Mouse (Mus musculus): ENCODE measurements around the gene Sv2c. TPM values are rescaled to one million over a fixed set of nuclear protein-coding genes. Genes with fewer than 3 reads are reported as not detected.
A peak's percentile ranks its signal among the peaks of the same experiment; 100 is the strongest.
"Not testable (repeated sequence)": the region's sequence is repeated elsewhere in the genome, so short reads cannot be mapped to it uniquely, and the experiment has no call there.

Gene Sv2c
- polyA plus RNA-seq, 1 experiment: 12.0 TPM

DNA sequence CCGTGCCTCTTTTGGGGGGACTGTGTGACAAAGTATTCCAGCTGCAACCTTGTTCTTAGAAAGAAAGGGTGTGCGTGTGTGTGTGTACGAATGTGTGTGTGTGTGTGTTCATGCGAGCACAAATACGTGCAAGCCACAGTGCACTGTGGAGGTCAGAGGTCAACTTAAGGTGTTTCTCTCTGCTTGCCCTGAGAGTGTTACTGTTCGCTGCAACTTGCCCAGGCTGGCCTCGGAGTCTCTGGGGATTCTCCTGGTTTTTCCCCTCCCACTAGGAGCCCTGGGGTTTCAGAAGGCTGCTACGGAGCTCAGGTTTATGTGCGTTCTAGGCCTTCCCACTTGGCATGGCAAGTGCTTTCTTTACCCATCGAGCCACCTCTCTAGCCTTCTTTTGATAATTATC is 157.2 kb downstream of the Sv2c start:
- TF ChIP-seq CTCF (IDR thresholded peaks at IDR 0.05; ENCODE audit: extremely low read depth, insufficient read depth, low read length) (no peak), POLR2A (IDR thresholded peaks at IDR 0.05; ENCODE audit: extremely low read depth, insufficient read depth, low read length) (no peak)
- Histone ChIP-seq H3K4me1 (ENCODE audit: control insufficient read depth, insufficient read depth, low read length) (no peaks in the 10 kb centered on the region), H3K27ac (ENCODE audit: insufficient read depth, low read length) (no peak overlapping the region), H3K4me3 (ENCODE audit: insufficient read depth, low read length) (no peak overlapping the region)

DNA sequence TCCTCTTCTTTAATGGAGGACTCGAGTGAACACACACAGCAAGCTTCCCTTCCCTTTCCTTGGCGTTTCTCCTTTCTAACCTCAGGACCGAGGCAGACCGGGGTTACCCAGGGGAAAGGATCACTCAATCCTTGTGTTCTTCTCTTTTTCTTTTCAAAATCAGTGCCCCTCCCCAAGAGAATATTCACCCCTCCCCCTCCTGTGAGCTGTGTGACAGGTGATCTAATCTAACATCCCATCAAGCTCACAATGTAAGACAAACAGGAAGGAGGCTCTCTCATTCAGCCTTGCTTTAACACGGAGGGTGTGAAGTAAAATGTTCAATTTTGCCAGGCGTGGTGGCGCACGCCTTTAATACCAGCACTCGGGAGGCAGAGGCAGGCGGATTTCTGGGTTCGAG is 158.3 kb downstream of the Sv2c start:
- Histone ChIP-seq H3K27ac (ENCODE audit: insufficient read depth, low read length) (no peak overlapping the region), H3K4me1 (ENCODE audit: control insufficient read depth, insufficient read depth, low read length) (no peaks in the 10 kb centered on the region), H3K4me3 (ENCODE audit: insufficient read depth, low read length) (no peak overlapping the region)
- TF ChIP-seq POLR2A (IDR thresholded peaks at IDR 0.05; ENCODE audit: extremely low read depth, insufficient read depth, low read length) (no peak), CTCF (IDR thresholded peaks at IDR 0.05; ENCODE audit: extremely low read depth, insufficient read depth, low read length) (no peak)

DNA sequence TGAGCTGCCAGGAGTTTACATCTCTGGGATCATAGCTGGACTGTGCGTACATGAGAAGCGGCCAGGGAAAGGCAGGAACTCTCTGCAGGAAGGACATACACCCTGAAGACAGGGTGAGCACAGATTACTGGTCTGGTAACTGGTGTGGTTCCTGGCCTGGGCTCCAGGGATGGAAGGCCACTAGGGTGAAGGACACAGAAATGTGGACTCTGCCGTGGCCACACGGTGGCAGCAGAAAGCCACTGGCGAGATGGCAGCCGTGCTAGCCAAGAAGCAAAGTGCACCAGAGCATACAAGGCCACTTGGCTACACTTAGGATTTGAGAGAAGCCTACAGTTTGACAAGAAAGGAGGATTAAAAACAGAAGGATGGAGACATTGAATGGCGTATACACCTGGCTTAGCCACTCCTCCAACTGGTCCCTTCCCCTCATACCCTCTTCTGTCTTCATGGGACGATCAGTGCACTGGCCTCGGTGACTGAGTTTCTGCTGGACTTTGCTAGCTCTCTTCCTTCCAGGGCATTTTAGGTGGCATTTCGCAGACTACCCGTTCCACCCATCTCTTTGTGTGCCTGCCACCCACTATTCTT is 158.9 kb downstream of the Sv2c start:
- H3K4me1 ChIP-seq (ENCODE audit: control insufficient read depth, insufficient read depth, low read length): no peaks in the 10 kb centered on the region
- no peak overlapping the region for H3K27ac ChIP-seq (ENCODE audit: insufficient read depth, low read length)
- no peak overlapping the region for H3K4me3 ChIP-seq (ENCODE audit: insufficient read depth, low read length)
- peak; percentile 77 for TF ChIP-seq CTCF (IDR thresholded peaks at IDR 0.05; ENCODE audit: extremely low read depth, insufficient read depth, low read length)
- no peak for TF ChIP-seq POLR2A (IDR thresholded peaks at IDR 0.05; ENCODE audit: extremely low read depth, insufficient read depth, low read length)

DNA sequence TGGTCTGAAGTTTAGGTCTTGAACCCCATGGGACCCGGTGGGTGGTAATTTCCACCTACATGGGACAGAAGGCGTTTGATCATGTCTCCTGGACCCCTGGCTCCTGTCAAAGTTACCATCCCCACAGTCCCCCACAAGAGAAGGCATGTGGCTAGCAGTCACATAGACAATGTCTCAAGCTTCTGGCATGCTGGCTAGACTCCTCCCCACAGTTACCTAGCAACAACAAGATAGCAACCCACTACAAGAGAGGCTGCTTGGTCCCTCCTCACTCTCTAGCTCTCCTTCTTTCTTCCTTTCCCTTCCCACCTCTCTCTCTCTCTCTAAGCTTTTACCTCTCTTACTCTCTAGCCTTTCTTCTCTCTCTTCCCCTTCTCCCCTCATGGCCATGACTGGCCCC is 164.3 kb downstream of the Sv2c start:
- H3K27ac ChIP-seq (ENCODE audit: insufficient read depth, low read length); H3K4me3 ChIP-seq (ENCODE audit: insufficient read depth, low read length); H3K4me1 ChIP-seq (ENCODE audit: control insufficient read depth, insufficient read depth, low read length): not testable (repeated sequence)

DNA sequence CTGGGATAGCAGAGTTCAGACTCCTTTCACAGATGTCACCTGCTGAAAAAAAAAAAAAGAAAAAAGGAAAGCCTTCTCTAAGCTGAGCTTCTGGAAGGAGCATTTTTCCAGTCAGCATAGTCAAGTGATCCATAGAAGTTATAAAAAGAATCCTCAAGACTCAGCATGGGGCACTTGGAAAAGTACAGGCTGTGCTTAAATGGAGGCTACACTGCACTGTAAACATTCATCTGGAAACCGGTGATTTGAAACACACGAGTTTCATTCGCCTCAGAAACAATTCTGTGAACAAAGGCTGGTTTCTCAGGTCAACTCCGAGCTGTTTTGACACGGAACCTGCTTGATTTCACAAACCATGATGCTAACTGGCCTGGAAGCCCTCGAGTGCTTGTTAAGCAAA is 165.6 kb downstream of the Sv2c start:
- 0 out of 2 replicates have a peak overlapping the region, but pooled peaks have one; percentile 67 for H3K27ac ChIP-seq (ENCODE audit: insufficient read depth, low read length)
- H3K4me1 ChIP-seq (ENCODE audit: control insufficient read depth, insufficient read depth, low read length): peaks cover 7% of the 10 kb centered on the region; the same call in 1 of the 2 replicates
- TF ChIP-seq CTCF (IDR thresholded peaks at IDR 0.05; ENCODE audit: extremely low read depth, insufficient read depth, low read length) (no peak), POLR2A (IDR thresholded peaks at IDR 0.05; ENCODE audit: extremely low read depth, insufficient read depth, low read length) (no peak)
- H3K4me3 ChIP-seq (ENCODE audit: insufficient read depth, low read length): no peak overlapping the region

DNA sequence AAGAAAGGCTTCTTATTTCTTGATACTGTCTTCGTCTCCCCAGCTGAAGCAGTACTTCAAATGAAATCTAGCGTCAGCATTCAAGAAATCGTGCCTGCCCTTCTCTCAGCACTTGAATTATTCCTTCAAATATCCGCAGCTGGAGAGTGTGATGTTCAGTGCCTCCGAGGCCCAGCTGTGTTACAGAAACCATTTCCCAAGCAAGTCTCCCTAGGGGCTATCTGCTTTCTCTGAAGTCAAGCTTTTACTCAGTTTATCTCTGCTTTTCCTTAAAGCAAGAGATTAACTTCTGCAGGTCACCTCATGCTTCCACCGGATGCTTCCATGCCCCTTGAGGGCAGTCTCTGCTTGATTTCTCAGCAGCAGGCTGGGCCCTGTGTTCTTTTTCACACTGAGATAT is 166.8 kb downstream of the Sv2c start:
- Histone ChIP-seq H3K4me1 (ENCODE audit: control insufficient read depth, insufficient read depth, low read length) (peaks cover 9% of the 10 kb centered on the region; the same call in 1 of the 2 replicates), H3K4me3 (ENCODE audit: insufficient read depth, low read length) (no peak overlapping the region), H3K27ac (ENCODE audit: insufficient read depth, low read length) (no peak overlapping the region)
- TF ChIP-seq CTCF (IDR thresholded peaks at IDR 0.05; ENCODE audit: extremely low read depth, insufficient read depth, low read length): no peak
- TF ChIP-seq POLR2A (IDR thresholded peaks at IDR 0.05; ENCODE audit: extremely low read depth, insufficient read depth, low read length): no peak

DNA sequence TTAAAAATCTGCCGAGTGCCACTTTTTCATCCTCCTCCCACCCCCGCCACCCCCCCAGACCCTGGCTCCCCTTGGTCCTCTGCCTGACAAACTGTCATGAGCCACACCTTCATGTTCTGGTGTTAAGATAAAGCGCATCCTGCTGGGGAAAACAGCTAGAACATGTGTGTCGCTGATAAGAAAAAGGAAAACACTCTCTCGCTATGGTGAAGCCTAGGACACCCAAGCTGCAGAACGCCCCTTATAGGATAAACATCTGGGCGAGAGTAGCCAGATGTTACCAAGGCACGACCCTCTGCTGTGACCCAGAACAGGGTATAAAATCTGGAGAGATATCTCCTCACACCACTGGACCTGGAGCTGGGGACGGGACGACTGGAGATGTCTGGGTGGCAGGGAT is 167.2 kb downstream of the Sv2c start:
- H3K27ac ChIP-seq (ENCODE audit: insufficient read depth, low read length): no peak overlapping the region
- H3K4me1 ChIP-seq (ENCODE audit: control insufficient read depth, insufficient read depth, low read length): peaks cover 9% of the 10 kb centered on the region; the same call in 1 of the 2 replicates
- TF ChIP-seq POLR2A (IDR thresholded peaks at IDR 0.05; ENCODE audit: extremely low read depth, insufficient read depth, low read length): no peak
- TF ChIP-seq CTCF (IDR thresholded peaks at IDR 0.05; ENCODE audit: extremely low read depth, insufficient read depth, low read length): no peak
- no peak overlapping the region for H3K4me3 ChIP-seq (ENCODE audit: insufficient read depth, low read length)

DNA sequence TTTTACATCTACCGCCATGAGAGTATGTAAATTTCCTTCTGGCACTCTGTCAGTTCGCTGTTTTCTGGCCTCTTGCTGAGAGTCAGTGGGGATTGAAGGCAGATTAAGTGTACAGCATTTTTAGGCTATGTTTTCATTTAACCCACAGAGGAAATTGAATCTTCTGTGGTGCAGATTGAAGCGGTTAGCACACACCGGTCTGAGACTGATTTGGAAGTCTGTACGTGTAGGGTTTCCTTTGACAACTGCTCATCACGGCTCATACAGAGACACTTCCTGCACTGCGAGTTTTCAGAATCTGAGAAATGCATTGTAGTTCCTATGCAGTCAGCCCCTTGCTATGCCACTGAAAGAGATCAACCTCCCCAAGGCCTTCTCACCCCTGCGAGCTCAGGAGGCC is 168.2 kb downstream of the Sv2c start:
- TF ChIP-seq CTCF (IDR thresholded peaks at IDR 0.05; ENCODE audit: extremely low read depth, insufficient read depth, low read length) (no peak), POLR2A (IDR thresholded peaks at IDR 0.05; ENCODE audit: extremely low read depth, insufficient read depth, low read length) (no peak)

DNA sequence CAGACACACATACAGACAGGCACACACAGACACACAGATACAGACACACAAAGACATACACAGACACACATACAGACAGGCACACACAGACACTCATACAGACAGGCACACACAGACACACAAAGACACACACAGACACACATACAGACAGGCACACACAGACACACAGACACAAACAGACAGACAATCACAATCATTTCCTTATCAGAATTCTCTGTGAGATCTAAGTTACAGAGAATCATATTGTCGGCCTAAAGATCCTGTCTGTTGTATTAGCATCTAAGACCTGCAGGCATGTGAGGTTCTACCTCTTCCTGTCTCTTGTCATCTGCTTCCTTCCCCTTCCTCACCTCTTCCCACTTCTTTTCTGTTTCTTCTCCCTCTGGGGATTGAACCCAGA is 168.7 kb downstream of the Sv2c start:
- TF ChIP-seq POLR2A (IDR thresholded peaks at IDR 0.05; ENCODE audit: extremely low read depth, insufficient read depth, low read length) (no peak), CTCF (IDR thresholded peaks at IDR 0.05; ENCODE audit: extremely low read depth, insufficient read depth, low read length) (no peak)
- Histone ChIP-seq H3K27ac (ENCODE audit: insufficient read depth, low read length) (no peak overlapping the region), H3K4me1 (ENCODE audit: control insufficient read depth, insufficient read depth, low read length) (peaks cover 9% of the 10 kb centered on the region; the same call in 1 of the 2 replicates), H3K4me3 (ENCODE audit: insufficient read depth, low read length) (no peak overlapping the region)

More for the DNA sequence above, 168.2 kb downstream of the Sv2c start:
- Histone ChIP-seq H3K27ac (ENCODE audit: insufficient read depth, low read length) (no peak overlapping the region), H3K4me3 (ENCODE audit: insufficient read depth, low read length) (no peak overlapping the region), H3K4me1 (ENCODE audit: control insufficient read depth, insufficient read depth, low read length) (peaks cover 9% of the 10 kb centered on the region; the same call in 1 of the 2 replicates)

DNA sequence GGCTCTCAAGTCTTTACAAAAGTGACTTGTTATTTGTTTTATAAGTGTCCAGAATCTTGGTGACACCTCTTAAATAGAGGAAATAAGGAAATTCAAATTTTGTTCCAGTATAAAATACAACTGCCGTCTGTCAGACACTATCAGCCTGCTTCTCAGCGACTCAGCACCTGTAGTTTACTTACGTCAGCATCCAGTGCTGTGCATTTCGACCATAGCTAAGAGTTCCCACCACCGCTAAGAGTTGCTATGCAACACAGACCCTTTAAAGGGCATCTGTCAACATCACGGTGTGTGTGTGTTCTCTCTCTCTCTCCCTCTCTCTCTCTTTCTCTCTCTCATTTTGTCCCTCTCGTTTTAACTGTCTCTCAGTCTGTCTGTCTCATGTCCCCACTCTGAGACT is 170.5 kb downstream of the Sv2c start:
- H3K4me1 ChIP-seq (ENCODE audit: control insufficient read depth, insufficient read depth, low read length): peaks cover 6% of the 10 kb centered on the region; the same call in 1 of the 2 replicates
- H3K27ac ChIP-seq (ENCODE audit: insufficient read depth, low read length): no peak overlapping the region
- H3K4me3 ChIP-seq (ENCODE audit: insufficient read depth, low read length): peak overlapping the region; percentile 43; the same call in 1 of the 2 replicates
- TF ChIP-seq CTCF (IDR thresholded peaks at IDR 0.05; ENCODE audit: extremely low read depth, insufficient read depth, low read length) (no peak), POLR2A (IDR thresholded peaks at IDR 0.05; ENCODE audit: extremely low read depth, insufficient read depth, low read length) (no peak)

Measured in cortical plate, adult 2 months (tissue).